Mouse (Mus musculus) liver, embryonic 15.5 days (tissue): ENCODE results near the gene Trmu. TPM values are rescaled to one million over a fixed set of nuclear protein-coding genes. Genes with fewer than 3 reads are reported as not detected.

Experiments
- ATAC-seq: fragments of 200-750 bp; cut with Nextera tagmentation; 2 replicates; pipeline ENCODE4 v1.8.0; 2017; ENCODE audit warnings: moderate number of reproducible peaks, mild to moderate bottlenecking, moderate library complexity; ENCODE audit not compliant: insufficient read depth
- H3K27ac ChIP-seq: fragments of 300-500 bp; sonication (generic); replicated peaks from 2 replicates; pipeline ENCODE4 v1.5.1; 2015; ENCODE audit warnings: mild to moderate bottlenecking, inconsistent platforms
- H3K27me3 ChIP-seq: fragments of 300-500 bp; sonication (generic); 2 replicates; pipeline ENCODE4 v1.6.1; 2015; ENCODE audit warnings: mild to moderate bottlenecking, inconsistent platforms
- H3K36me3 ChIP-seq: fragments of 300-500 bp; sonication (generic); replicated peaks from 2 replicates; pipeline ENCODE4 v1.6.1; 2015; ENCODE audit warnings: moderate library complexity, mild to moderate bottlenecking, inconsistent platforms
- H3K4me1 ChIP-seq: fragments of 300-500 bp; sonication (generic); replicated peaks from 2 replicates; pipeline ENCODE4 v1.6.1; 2015; ENCODE audit warnings: inconsistent platforms
- H3K4me2 ChIP-seq: fragments of 300-500 bp; sonication (generic); 2 replicates; pipeline ENCODE4 v1.6.1; 2015; ENCODE audit warnings: moderate library complexity, mild to moderate bottlenecking, inconsistent platforms
- H3K4me3 ChIP-seq: fragments of 300-500 bp; sonication (generic); replicated peaks from 2 replicates; pipeline ENCODE4 v1.5.1; 2015; ENCODE audit warnings: mild to moderate bottlenecking, inconsistent platforms
- H3K9ac ChIP-seq: fragments of 300-500 bp; sonication (generic); 2 replicates; pipeline ENCODE4 v1.6.1; 2015; ENCODE audit warnings: moderate library complexity, mild to moderate bottlenecking, inconsistent platforms
- H3K9me3 ChIP-seq: fragments of 300-500 bp; sonication (generic); replicated peaks from 2 replicates; pipeline ENCODE4 v1.6.1; 2016; ENCODE audit warnings: inconsistent platforms
- WGBS: fragments of 180-500 bp; shearing (Covaris S2); methylation state at CpG from one replicate; pipeline ENCODE4 v1.1.7; 2015; ENCODE audit warnings: mixed read lengths; ENCODE audit not compliant: insufficient replicate concordance; 5-methylcytosine and 5-hydroxymethylcytosine counted together
- polyA plus RNA-seq: library from polyadenylated mRNA; unstranded; fragments of >200 nt; fragmentation: Nextera tagmentation; extraction: Ambion mirVana; gene quantifications from 2 replicates; pipeline ENCODE4 v1.2.1, GENCODE M21; 2015

The Trmu gene
- polyA plus RNA-seq: 17.3 and 19.4 TPM in 2 replicates

GRCm38 (mm10) chr15:85878848-85879497 lies at the start of gene Trmu:
TSS of gene Trmu (plus strand) at chr15:85879312.
- Histone ChIP-seq H3K4me1 (peaks cover 22% of the 10 kb centered on the region), H3K9ac (peak within 1 kb of the TSS; percentile 74), H3K36me3 (peaks cover 47% of the 10 kb centered on the region), H3K27ac (peak within 1 kb of the TSS; percentile 81), H3K4me2 (peak within 1 kb of the TSS; percentile 78), H3K4me3 (peak within 1 kb of the TSS; percentile 75), H3K9me3 (no peaks in the 10 kb centered on the region), H3K27me3 (no peaks in the 10 kb centered on the region)
- peak; percentile 94 for ATAC-seq
- 1% methylated on average over 50 of the region's 50 CpGs for WGBS

GRCm38 (mm10) chr15:85829470-85829869 lies 49.6 kb upstream of the Trmu start:
- WGBS: 62% methylated on average over 5 of the region's 5 CpGs
- H3K27ac ChIP-seq: peak overlapping the region; percentile 53
- ATAC-seq: no peak

GRCm38 (mm10) chr15:85831954-85832590 lies 47.0 kb upstream of the Trmu start, which contains the start of gene Ttc38:
TSS of gene Ttc38 (plus strand) at chr15:85832306.
- ATAC-seq: peak; percentile 85
- H3K36me3 ChIP-seq: no peaks in the 10 kb centered on the region
- H3K4me2 ChIP-seq: peak within 1 kb of the TSS; percentile 77
- H3K27ac ChIP-seq: peak within 1 kb of the TSS; percentile 74
- H3K27me3 ChIP-seq: no peaks in the 10 kb centered on the region
- 1% methylated on average over 27 of the region's 27 CpGs for WGBS
- H3K9me3 ChIP-seq: no peaks in the 10 kb centered on the region
- H3K4me1 ChIP-seq: peaks cover 27% of the 10 kb centered on the region
- peak within 1 kb of the TSS; percentile 67 for H3K9ac ChIP-seq
- peak within 1 kb of the TSS; percentile 67 for H3K4me3 ChIP-seq

More at GRCm38 (mm10) chr15:85829470-85829869, 49.6 kb upstream of the Trmu start:
- Histone ChIP-seq H3K4me3 (no peak overlapping the region), H3K36me3 (no peaks in the 10 kb centered on the region), H3K4me1 (peaks cover 36% of the 10 kb centered on the region), H3K9ac (no peak overlapping the region), H3K4me2 (no peak overlapping the region), H3K9me3 (no peaks in the 10 kb centered on the region), H3K27me3 (no peaks in the 10 kb centered on the region)

GRCm38 (mm10) chr15:85832599-85832998 lies 46.5 kb upstream of the Trmu start:
- Histone ChIP-seq H3K9me3 (no peaks in the 10 kb centered on the region), H3K27me3 (no peaks in the 10 kb centered on the region), H3K4me1 (peaks cover 22% of the 10 kb centered on the region), H3K4me3 (peak overlapping the region; percentile 67), H3K27ac (peak overlapping the region; percentile 74), H3K4me2 (peak overlapping the region; percentile 77), H3K36me3 (no peaks in the 10 kb centered on the region), H3K9ac (peak overlapping the region; percentile 67)
- no peak for ATAC-seq
- 38% methylated on average over 8 of the region's 8 CpGs for WGBS

- 49% methylated on average over 3 of the region's 3 CpGs for WGBS
These were observed 43.8 kb upstream of the Trmu start for GRCm38 (mm10) chr15:85835335-85835734.

GRCm38 (mm10) chr15:85836887-85837286 lies 42.2 kb upstream of the Trmu start:
- Histone ChIP-seq H3K4me1 (peaks cover 29% of the 10 kb centered on the region), H3K27me3 (no peaks in the 10 kb centered on the region), H3K9me3 (no peaks in the 10 kb centered on the region), H3K4me3 (no peak overlapping the region), H3K27ac (no peak overlapping the region), H3K36me3 (no peaks in the 10 kb centered on the region), H3K4me2 (no peak overlapping the region), H3K9ac (no peak overlapping the region)
- WGBS: 51% methylated on average over 5 of the region's 5 CpGs
- ATAC-seq: no peak

More at GRCm38 (mm10) chr15:85835335-85835734, 43.8 kb upstream of the Trmu start:
- H3K36me3 ChIP-seq: no peaks in the 10 kb centered on the region
- H3K4me3 ChIP-seq: no peak overlapping the region
- H3K4me2 ChIP-seq: no peak overlapping the region
- H3K9ac ChIP-seq: no peak overlapping the region
- H3K9me3 ChIP-seq: no peaks in the 10 kb centered on the region
- no peak overlapping the region for H3K27ac ChIP-seq
- H3K27me3 ChIP-seq: no peaks in the 10 kb centered on the region
- peaks cover 20% of the 10 kb centered on the region for H3K4me1 ChIP-seq
- no peak for ATAC-seq

GRCm38 (mm10) chr15:85840983-85841382 lies 38.1 kb upstream of the Trmu start:
- Histone ChIP-seq H3K27ac (no peak overlapping the region), H3K4me1 (peaks cover 22% of the 10 kb centered on the region), H3K36me3 (0 out of 2 replicates have a peak, but pooled peaks cover 9% of the 10 kb centered on the region), H3K27me3 (no peaks in the 10 kb centered on the region), H3K4me2 (no peak overlapping the region), H3K9ac (no peak overlapping the region), H3K4me3 (no peak overlapping the region), H3K9me3 (no peaks in the 10 kb centered on the region)
- ATAC-seq: no peak
- 38% methylated on average over 6 of the region's 6 CpGs for WGBS

GRCm38 (mm10) chr15:85841796-85842360 lies 37.2 kb upstream of the Trmu start:
- Histone ChIP-seq H3K4me2 (no peak overlapping the region), H3K27me3 (no peaks in the 10 kb centered on the region), H3K27ac (no peak overlapping the region), H3K4me3 (no peak overlapping the region), H3K9ac (no peak overlapping the region), H3K9me3 (no peaks in the 10 kb centered on the region), H3K36me3 (0 out of 2 replicates have a peak, but pooled peaks cover 15% of the 10 kb centered on the region), H3K4me1 (peaks cover 22% of the 10 kb centered on the region)
- ATAC-seq: peak; percentile 43
- WGBS: 44% methylated on average over 5 of the region's 5 CpGs

- Histone ChIP-seq H3K9me3 (no peaks in the 10 kb centered on the region), H3K4me1 (peaks cover 22% of the 10 kb centered on the region), H3K4me2 (no peak overlapping the region), H3K27ac (no peak overlapping the region), H3K36me3 (0 out of 2 replicates have a peak, but pooled peaks cover 15% of the 10 kb centered on the region), H3K9ac (no peak overlapping the region), H3K4me3 (no peak overlapping the region), H3K27me3 (no peaks in the 10 kb centered on the region)
- ATAC-seq: no peak
These were observed 34.0 kb upstream of the Trmu start for GRCm38 (mm10) chr15:85845071-85845470.

GRCm38 (mm10) chr15:85851656-85852392 lies 27.3 kb upstream of the Trmu start:
- Histone ChIP-seq H3K4me2 (no peak overlapping the region), H3K4me3 (no peak overlapping the region), H3K27ac (no peak overlapping the region), H3K9me3 (no peaks in the 10 kb centered on the region), H3K27me3 (no peaks in the 10 kb centered on the region), H3K9ac (no peak overlapping the region), H3K4me1 (peaks cover 4% of the 10 kb centered on the region; the same call in 1 of the 2 replicates), H3K36me3 (no peaks in the 10 kb centered on the region)
- WGBS: 68% methylated on average over 12 of the region's 12 CpGs
- ATAC-seq: no peak
